Mouse (Mus musculus): ENCODE measurements around the gene Gipr. TPM values are rescaled to one million over a fixed set of nuclear protein-coding genes. Genes with fewer than 3 reads are reported as not detected.

The Gipr gene
- total RNA-seq, 2 experiments from 2014 or later: 0.14 TPM; not detected in 1

- peak; percentile 94 for DNase-seq
Measured at GRCm38 (mm10) chr7:19148875-19149541, 16.9 kb downstream of the Gipr start, which contains the start of gene Qpctl. Gene Qpctl (minus strand): TSS chr7:19149291.

DNA sequence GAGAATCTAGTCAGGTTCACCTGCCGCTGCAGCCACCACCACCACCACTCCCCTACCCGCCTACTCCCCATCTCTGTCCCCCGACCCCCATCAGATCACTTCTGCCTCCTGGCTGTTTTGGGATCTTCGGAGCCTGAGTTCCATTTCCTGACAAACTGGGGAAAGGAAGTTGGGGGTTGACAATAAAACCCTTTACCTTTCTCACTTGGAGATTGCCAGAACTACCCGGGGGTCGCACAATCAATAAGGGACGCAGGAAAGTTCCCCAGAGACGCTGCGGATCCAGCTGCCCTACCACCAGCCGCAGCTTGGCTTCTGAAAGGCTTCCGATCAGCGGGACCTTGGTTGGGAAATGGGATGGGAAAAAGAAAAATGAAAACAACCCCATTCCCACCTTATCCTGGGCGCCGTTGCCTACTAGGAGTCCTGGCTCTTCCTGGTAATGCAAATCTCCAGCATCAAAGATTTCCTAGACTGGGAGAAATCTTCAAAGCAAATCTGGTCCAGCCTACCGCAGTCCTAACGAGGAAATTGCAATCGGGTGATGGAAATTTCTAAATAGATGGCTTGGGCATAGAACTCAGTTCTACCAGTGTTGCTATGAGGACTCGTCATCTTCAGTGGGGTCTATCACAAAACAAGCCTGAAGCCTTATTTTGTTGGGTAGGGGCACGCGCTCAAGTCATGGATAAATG is 17.6 kb downstream of the Gipr start:
- DNase-seq: no peak

DNA sequence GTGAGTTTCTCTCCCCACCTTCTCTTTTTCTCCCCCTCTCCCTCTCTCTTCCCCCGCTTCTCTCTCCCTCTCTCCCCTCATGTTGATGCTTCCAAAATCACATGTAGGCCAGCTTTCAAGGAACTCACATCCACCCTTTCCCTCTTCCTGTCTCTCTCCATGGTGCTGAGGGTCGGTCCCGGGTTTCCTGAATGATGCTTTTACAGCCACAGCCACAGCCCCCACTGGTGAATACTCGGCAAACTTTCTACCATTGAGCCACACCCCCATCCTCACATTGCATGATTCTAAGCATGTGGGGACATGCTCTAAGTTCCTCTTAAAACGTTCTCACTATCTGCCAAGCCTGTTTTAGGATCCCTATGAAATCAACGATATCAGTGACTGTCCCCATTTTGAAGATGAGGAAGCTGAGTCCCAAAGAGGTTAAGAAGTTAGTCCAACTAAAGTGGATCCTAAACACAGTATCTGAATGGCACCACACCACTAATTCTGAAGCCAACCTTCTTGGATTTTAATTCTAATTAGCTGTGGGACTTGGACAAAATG is 18.4 kb downstream of the Gipr start:
- DNase-seq: no peak

GRCm38 (mm10) chr7:19146793-19147192 is 19.1 kb downstream of the Gipr start:
- no peak for DNase-seq

- peak; percentile 69 for DNase-seq
Measured at GRCm38 (mm10) chr7:19137380-19137779, 28.5 kb downstream of the Gipr start.

- DNase-seq: no peak
Measured at GRCm38 (mm10) chr7:19136673-19137334, 29.1 kb downstream of the Gipr start.

- DNase-seq: no peak
Measured at GRCm38 (mm10) chr7:19136168-19136567, 29.8 kb downstream of the Gipr start.

DNA sequence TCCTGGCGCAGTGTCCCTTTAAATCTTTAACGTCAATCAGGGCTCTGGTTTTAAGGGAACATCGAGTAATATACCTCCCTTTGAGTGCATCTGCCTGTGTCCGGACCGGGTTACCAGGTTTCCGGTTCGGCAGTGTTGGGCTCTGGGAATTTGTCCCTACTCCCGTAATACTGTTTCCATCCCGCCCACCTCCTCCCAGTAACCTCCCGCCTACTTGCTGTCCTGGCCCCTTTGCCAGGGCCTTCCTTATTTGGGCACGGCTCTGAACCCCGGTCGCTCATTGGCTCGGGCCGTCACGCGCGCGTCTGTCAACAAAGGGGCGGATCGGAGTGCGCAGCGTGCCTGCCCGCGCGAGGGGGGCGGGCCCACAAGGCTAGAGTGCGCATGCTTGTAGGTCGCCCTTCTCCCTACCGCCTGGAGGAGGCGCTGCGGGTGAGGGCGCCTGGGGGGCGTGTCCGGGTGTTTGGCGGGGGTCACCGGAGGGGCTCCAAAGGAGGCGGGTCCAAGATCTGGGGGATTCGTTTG is 34.5 kb downstream of the Gipr start:
- peak; percentile 97 for DNase-seq

DNA sequence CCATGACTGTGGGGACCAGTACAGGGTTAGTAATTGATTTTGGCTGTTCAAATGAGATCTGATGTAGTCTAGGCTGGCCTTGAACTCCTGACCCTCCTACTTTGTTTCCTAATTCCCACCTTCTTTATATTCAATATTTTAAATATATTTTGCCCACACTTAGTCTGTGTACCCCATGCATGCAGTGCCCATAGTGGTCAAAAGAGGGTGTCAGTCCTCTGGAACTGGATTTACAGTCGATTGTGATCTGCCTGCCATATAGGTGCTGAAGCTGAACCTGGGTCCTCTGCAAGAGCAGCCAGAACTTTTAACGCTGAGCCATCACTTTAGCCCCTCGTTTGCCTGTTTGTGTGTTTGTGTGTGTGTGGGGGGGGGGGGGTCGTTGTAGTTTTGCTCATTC is 35.3 kb downstream of the Gipr start:
- DNase-seq: no peak

- no peak for DNase-seq
Measured at GRCm38 (mm10) chr7:19129396-19129795, 36.5 kb downstream of the Gipr start.

GRCm38 (mm10) chr7:19127744-19128143 is 38.2 kb downstream of the Gipr start:
- no peak for DNase-seq

- no peak for DNase-seq
Measured at GRCm38 (mm10) chr7:19124713-19125112, 41.2 kb downstream of the Gipr start.

DNA sequence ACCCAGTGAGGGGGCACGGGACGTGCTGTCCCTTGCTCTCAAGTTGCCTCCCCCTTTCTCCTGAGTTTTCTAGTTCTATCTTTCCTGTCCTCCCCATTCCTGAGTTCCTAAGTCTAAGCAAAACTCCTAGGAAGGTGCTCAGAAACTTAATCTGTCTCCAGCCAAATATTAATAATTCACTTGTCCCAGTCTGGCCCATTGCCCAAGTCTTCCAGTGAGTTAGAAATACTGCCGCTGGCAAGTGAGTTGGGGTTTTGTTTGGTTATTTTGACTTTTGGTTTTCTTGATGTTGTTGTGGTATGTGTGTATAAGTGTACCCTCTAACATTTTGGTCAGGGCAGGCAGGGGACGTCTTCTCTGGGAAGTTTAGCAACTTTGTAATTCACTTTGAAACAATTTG is 44.2 kb downstream of the Gipr start:
- no peak for DNase-seq

- peak; percentile 85 for DNase-seq
Measured at GRCm38 (mm10) chr7:19119631-19120429, 46.1 kb downstream of the Gipr start, which contains the start of gene Fbxo46. Gene Fbxo46 (plus strand): TSS chr7:19119859.

GRCm38 (mm10) chr7:19119083-19119482 is 46.8 kb downstream of the Gipr start:
- no peak for DNase-seq

GRCm38 (mm10) chr7:19118028-19118771 is 47.7 kb downstream of the Gipr start, which contains the start of gene Gm4969:
Gene Gm4969 (minus strand): TSS chr7:19118368.
- DNase-seq: peak; percentile 55

DNA sequence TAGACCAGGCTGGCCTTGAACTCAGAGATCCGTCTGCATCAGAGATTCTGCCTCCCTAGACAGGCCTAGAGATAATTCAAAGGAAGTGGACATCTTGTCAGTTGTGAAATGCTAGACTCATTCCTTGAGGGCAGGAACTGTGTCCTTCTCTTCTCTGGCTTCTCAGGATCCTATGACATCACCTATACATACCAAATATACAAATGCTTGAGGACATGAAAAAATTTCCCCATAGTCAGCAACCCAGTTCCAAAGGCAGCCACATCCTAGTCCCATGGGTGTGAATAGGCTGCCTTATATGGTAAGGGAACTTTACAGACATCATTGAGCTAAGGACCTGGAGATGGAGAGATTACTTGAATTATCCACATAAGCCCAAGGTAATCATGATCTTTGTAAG is 56.4 kb downstream of the Gipr start:
- DNase-seq: no peak

GRCm38 (mm10) chr7:19107436-19107835 is 58.5 kb downstream of the Gipr start:
- DNase-seq: no peak
